Mouse (Mus musculus): ENCODE results near the gene Tectb. TPM values are rescaled to one million over a fixed set of nuclear protein-coding genes. Genes with fewer than 3 reads are reported as not detected.

Gene Tectb
- polyA plus RNA-seq, 1 experiment from 2014 or later = 0.48 TPM

- H3K9ac ChIP-seq (ENCODE audit: low read length) = peak overlapping the region; percentile 52; the same call in 1 of the 2 replicates
- no peak overlapping the region for H3K4me3 ChIP-seq (ENCODE audit: low read length)
- peak overlapping the region; percentile 14; the same call in 1 of the 2 replicates for H3K4me2 ChIP-seq (ENCODE audit: low read depth, low read length)
- H3K4me1 ChIP-seq (replicated peaks; ENCODE audit: control insufficient read depth, insufficient read depth, low read length) = peaks cover 41% of the 10 kb centered on the region
- peak overlapping the region; percentile 95 for H3K27ac ChIP-seq (ENCODE audit: low read length)
- H3K9me3 ChIP-seq (ENCODE audit: control insufficient read depth, low read length) = no peaks in the 10 kb centered on the region
- H3K36me3 ChIP-seq (ENCODE audit: control insufficient read depth, insufficient read depth, low read length) = no peaks in the 10 kb centered on the region
- peak; percentile 78 for ATAC-seq (ENCODE audit: low read depth)
- no peaks in the 10 kb centered on the region for H3K27me3 ChIP-seq (ENCODE audit: control insufficient read depth, insufficient read depth, low read depth, low read length)
- 58% methylated on average over 21 of the region's 21 CpGs for WGBS
Observed at GRCm38 (mm10) chr19:55192254-55192945, 11.9 kb downstream of the Tectb start.

- H3K36me3 ChIP-seq (ENCODE audit: control insufficient read depth, insufficient read depth, low read length) = no peaks in the 10 kb centered on the region
- 0 out of 2 replicates have a peak overlapping the region, but pooled peaks have one; percentile 4 for H3K4me2 ChIP-seq (ENCODE audit: low read depth, low read length)
- H3K9me3 ChIP-seq (ENCODE audit: control insufficient read depth, low read length) = no peaks in the 10 kb centered on the region
- H3K4me3 ChIP-seq (ENCODE audit: low read length) = no peak overlapping the region
- no peak overlapping the region; the same call in 1 of the 2 replicates for H3K9ac ChIP-seq (ENCODE audit: low read length)
- 43% methylated on average over 11 of the region's 11 CpGs for WGBS
- ATAC-seq (ENCODE audit: low read depth) = peak; percentile 60
- peaks cover 45% of the 10 kb centered on the region for H3K4me1 ChIP-seq (replicated peaks; ENCODE audit: control insufficient read depth, insufficient read depth, low read length)
- H3K27me3 ChIP-seq (ENCODE audit: control insufficient read depth, insufficient read depth, low read depth, low read length) = peaks cover under 1% of the 10 kb centered on the region; the same call in 1 of the 2 replicates
- H3K27ac ChIP-seq (ENCODE audit: low read length) = peak overlapping the region; percentile 95
Observed at GRCm38 (mm10) chr19:55193717-55194394, 13.3 kb downstream of the Tectb start.

GRCm38 (mm10) chr19:55194520-55195170, 14.1 kb downstream of the Tectb start:
- no peaks in the 10 kb centered on the region for H3K9me3 ChIP-seq (ENCODE audit: control insufficient read depth, low read length)
- H3K4me2 ChIP-seq (ENCODE audit: low read depth, low read length) = peak overlapping the region; percentile 13; the same call in 1 of the 2 replicates
- peaks cover 45% of the 10 kb centered on the region for H3K4me1 ChIP-seq (replicated peaks; ENCODE audit: control insufficient read depth, insufficient read depth, low read length)
- 30% methylated on average over 7 of the region's 7 CpGs for WGBS
- peak overlapping the region; percentile 95 for H3K27ac ChIP-seq (ENCODE audit: low read length)
- H3K27me3 ChIP-seq (ENCODE audit: control insufficient read depth, insufficient read depth, low read depth, low read length) = peaks cover 2% of the 10 kb centered on the region; the same call in 1 of the 2 replicates
- peak; percentile 84 for ATAC-seq (ENCODE audit: low read depth)
- H3K36me3 ChIP-seq (ENCODE audit: control insufficient read depth, insufficient read depth, low read length) = no peaks in the 10 kb centered on the region
- no peak overlapping the region for H3K4me3 ChIP-seq (ENCODE audit: low read length)
- no peak overlapping the region for H3K9ac ChIP-seq (ENCODE audit: low read length)

GRCm38 (mm10) chr19:55195574-55195973, 15.0 kb downstream of the Tectb start:
- Histone ChIP-seq H3K4me3 (ENCODE audit: low read length) (no peak overlapping the region), H3K4me1 (replicated peaks; ENCODE audit: control insufficient read depth, insufficient read depth, low read length) (peaks cover 45% of the 10 kb centered on the region), H3K36me3 (ENCODE audit: control insufficient read depth, insufficient read depth, low read length) (no peaks in the 10 kb centered on the region), H3K9ac (ENCODE audit: low read length) (no peak overlapping the region), H3K27me3 (ENCODE audit: control insufficient read depth, insufficient read depth, low read depth, low read length) (peaks cover 2% of the 10 kb centered on the region; the same call in 1 of the 2 replicates), H3K4me2 (ENCODE audit: low read depth, low read length) (no peak overlapping the region), H3K9me3 (ENCODE audit: control insufficient read depth, low read length) (no peaks in the 10 kb centered on the region), H3K27ac (ENCODE audit: low read length) (peak overlapping the region; percentile 95)
- 55% methylated on average over 3 of the region's 3 CpGs for WGBS
- no peak for ATAC-seq (ENCODE audit: low read depth)

- Histone ChIP-seq H3K9ac (ENCODE audit: low read length) (peak overlapping the region; percentile 19; the same call in 1 of the 2 replicates), H3K27ac (ENCODE audit: low read length) (no peak overlapping the region), H3K4me1 (replicated peaks; ENCODE audit: control insufficient read depth, insufficient read depth, low read length) (peaks cover 27% of the 10 kb centered on the region), H3K4me3 (ENCODE audit: low read length) (no peak overlapping the region), H3K27me3 (ENCODE audit: control insufficient read depth, insufficient read depth, low read depth, low read length) (peaks cover 2% of the 10 kb centered on the region; the same call in 1 of the 2 replicates), H3K4me2 (ENCODE audit: low read depth, low read length) (peak overlapping the region; percentile 23; the same call in 1 of the 2 replicates), H3K36me3 (ENCODE audit: control insufficient read depth, insufficient read depth, low read length) (no peaks in the 10 kb centered on the region), H3K9me3 (ENCODE audit: control insufficient read depth, low read length) (no peaks in the 10 kb centered on the region)
- 29% methylated on average over 5 of the region's 5 CpGs for WGBS
- ATAC-seq (ENCODE audit: low read depth) = peak; percentile 25
Observed at GRCm38 (mm10) chr19:55198303-55198702, 17.8 kb downstream of the Tectb start.

DNA sequence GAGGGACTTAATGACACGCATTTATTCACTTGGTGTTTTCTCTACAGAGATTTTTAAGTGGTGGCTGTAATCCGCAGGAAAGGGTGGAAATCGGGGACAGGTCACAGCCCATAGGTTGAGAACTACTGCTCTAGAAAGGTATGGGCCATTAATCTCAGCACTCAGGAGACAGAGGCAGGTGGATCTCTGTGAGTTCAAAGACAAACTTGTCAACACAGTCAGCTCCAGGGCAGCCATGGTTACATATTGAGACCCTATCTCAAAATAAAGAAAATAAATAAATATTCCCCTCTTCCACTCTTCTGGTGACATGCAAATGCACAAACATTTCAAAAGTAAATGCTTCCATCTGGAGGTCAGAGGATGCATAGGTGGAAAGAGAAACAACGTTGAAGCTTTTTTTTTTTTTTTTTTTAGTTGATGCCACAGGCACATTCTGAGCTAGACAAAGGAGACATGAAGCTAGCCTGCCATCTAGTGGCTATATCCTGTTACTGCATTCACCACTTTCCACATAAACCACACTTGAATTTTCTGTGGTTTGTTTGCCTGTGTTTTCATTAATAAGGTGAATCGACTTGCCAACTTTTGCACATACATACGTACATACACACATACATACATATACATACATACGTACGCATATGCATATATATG, 26.1 kb downstream of the Tectb start:
- 0 out of 2 replicates have a peak, but pooled peaks have one; percentile 23 for ATAC-seq (ENCODE audit: low read depth)
- Histone ChIP-seq H3K27ac (ENCODE audit: low read length) (no peak overlapping the region), H3K9ac (ENCODE audit: low read length) (no peak overlapping the region), H3K4me1 (replicated peaks; ENCODE audit: control insufficient read depth, insufficient read depth, low read length) (no peaks in the 10 kb centered on the region), H3K4me3 (ENCODE audit: low read length) (no peak overlapping the region), H3K9me3 (ENCODE audit: control insufficient read depth, low read length) (no peaks in the 10 kb centered on the region), H3K27me3 (ENCODE audit: control insufficient read depth, insufficient read depth, low read depth, low read length) (no peaks in the 10 kb centered on the region), H3K4me2 (ENCODE audit: low read depth, low read length) (no peak overlapping the region), H3K36me3 (ENCODE audit: control insufficient read depth, insufficient read depth, low read length) (no peaks in the 10 kb centered on the region)
- 34% methylated on average over 8 of the region's 8 CpGs for WGBS

GRCm38 (mm10) chr19:55207205-55207604, 26.7 kb downstream of the Tectb start:
- no peak for ATAC-seq (ENCODE audit: low read depth)
- H3K4me3 ChIP-seq (ENCODE audit: low read length) = no peak overlapping the region
- no peaks in the 10 kb centered on the region for H3K36me3 ChIP-seq (ENCODE audit: control insufficient read depth, insufficient read depth, low read length)
- WGBS = 40% methylated on average over 6 of the region's 6 CpGs
- H3K4me1 ChIP-seq (replicated peaks; ENCODE audit: control insufficient read depth, insufficient read depth, low read length) = no peaks in the 10 kb centered on the region
- H3K27me3 ChIP-seq (ENCODE audit: control insufficient read depth, insufficient read depth, low read depth, low read length) = no peaks in the 10 kb centered on the region
- no peak overlapping the region for H3K9ac ChIP-seq (ENCODE audit: low read length)
- H3K27ac ChIP-seq (ENCODE audit: low read length) = no peak overlapping the region
- no peak overlapping the region for H3K4me2 ChIP-seq (ENCODE audit: low read depth, low read length)
- H3K9me3 ChIP-seq (ENCODE audit: control insufficient read depth, low read length) = no peaks in the 10 kb centered on the region

- 57% methylated on average over 25 of the region's 25 CpGs for WGBS
- H3K4me3 ChIP-seq (ENCODE audit: low read length) = no peak overlapping the region
- H3K36me3 ChIP-seq (ENCODE audit: control insufficient read depth, insufficient read depth, low read length) = no peaks in the 10 kb centered on the region
- no peak overlapping the region for H3K27ac ChIP-seq (ENCODE audit: low read length)
- ATAC-seq (ENCODE audit: low read depth) = no peak
- no peak overlapping the region for H3K4me2 ChIP-seq (ENCODE audit: low read depth, low read length)
- no peaks in the 10 kb centered on the region for H3K27me3 ChIP-seq (ENCODE audit: control insufficient read depth, insufficient read depth, low read depth, low read length)
- H3K4me1 ChIP-seq (replicated peaks; ENCODE audit: control insufficient read depth, insufficient read depth, low read length) = peaks cover 3% of the 10 kb centered on the region; the same call in 1 of the 2 replicates
- no peaks in the 10 kb centered on the region for H3K9me3 ChIP-seq (ENCODE audit: control insufficient read depth, low read length)
- no peak overlapping the region for H3K9ac ChIP-seq (ENCODE audit: low read length)
Observed at GRCm38 (mm10) chr19:55207746-55208538, 27.4 kb downstream of the Tectb start.
